In genomic region chr10:60443078-60443477, GRCm38 (mm10) we compare ENCODE assay signal across 15 mouse cellular contexts. TPM values are rescaled to one million over a fixed set of nuclear protein-coding genes. Genes with fewer than 3 reads are reported as not detected.
A peak's percentile ranks its signal among the peaks of the same experiment; 100 is the strongest.
DNase-seq lines count a peak whose midpoint lies in the region; ATAC-seq and TF ChIP-seq lines count a peak whose summit lies in the region.
"Had no signal": no experiment of that assay in that cellular context is flagged by ENCODE, and none has a peak within 500 bp of the region (broad histone marks: within the 10 kb centered on the region; RNA-seq: fewer than 3 reads in every experiment).

No protein-coding gene starts in this region.

- TF ChIP-seq POLR2A in bone marrow macrophage, adult 2 months (IDR thresholded peaks at IDR 0.05; ENCODE audit: borderline replicate concordance, low read depth, low read length): no peak

- no peak overlapping the region for H3K4me3 ChIP-seq in left cerebral cortex, adult 2 months
- H3K4me3 ChIP-seq in bone marrow macrophage, adult 2 months (ENCODE audit: insufficient read depth, low read length): no peak overlapping the region
- H3K4me3 ChIP-seq: forebrain, embryonic 10.5 days; heart, embryonic 13.5 days; hindbrain, embryonic 15.5 days had no signal

- TF ChIP-seq CTCF in left cerebral cortex, adult 2 months (IDR thresholded peaks at IDR 0.05): peak; percentile 18; the same call in 1 of the 2 replicates
- TF ChIP-seq CTCF in bone marrow macrophage, adult 2 months (IDR thresholded peaks at IDR 0.05; ENCODE audit: low read depth, low read length): peak; percentile 68

- no peak overlapping the region for H3K27ac ChIP-seq in left cerebral cortex, adult 2 months
- H3K27ac ChIP-seq in bone marrow macrophage, adult 2 months (ENCODE audit: insufficient read depth, low read depth, low read length): no peak overlapping the region
- H3K27ac ChIP-seq: forebrain, embryonic 10.5 days; heart, embryonic 13.5 days; hindbrain, embryonic 15.5 days had no signal

- H3K4me1 ChIP-seq in bone marrow macrophage, adult 2 months (ENCODE audit: control insufficient read depth, insufficient read depth, low read length): no peaks in the 10 kb centered on the region
- H3K4me1 ChIP-seq: forebrain, embryonic 10.5 days; heart, embryonic 13.5 days; hindbrain, embryonic 15.5 days had no signal

- DNase-seq in left cerebral cortex, adult 2 months (ENCODE audit: extremely low spot score in 1 of 2, low spot score in 2 of 2): no peak
- no peak for DNase-seq in left cerebral cortex, postnatal 25 days (ENCODE audit: low spot score in 2 of 2)
- DNase-seq in thymus, postnatal 14 days: peak; percentile 38
- DNase-seq in thymus, postnatal 4 days: no peak
- DNase-seq in thymus, postnatal 25 days: peak; percentile 15
- DNase-seq in adipocyte (ENCODE audit: low spot score): no peak
- DNase-seq: gastrocnemius, postnatal 10 days; kidney, postnatal 25 days had no signal

- ATAC-seq in megakaryocyte-erythroid progenitor cell, adult 5-6 weeks (replicated peaks; ENCODE audit: low FRiP score, low TSS enrichment, poor library complexity, severe bottlenecking): no peak
- ATAC-seq: midbrain, embryonic 16.5 days had no signal

- intact Hi-C loops in left cerebral cortex, adult 2 months (cut with DNase I): no loop called here
- intact Hi-C loops in left cerebral cortex, postnatal 25 days (cut with DNase I): no loop called here

RNA-seq across cellular contexts. Expression of gene Gm17455, which starts 43.6 kb away (rescaled TPM):
- not detected for total RNA-seq in left cerebral cortex, adult 2 months (2021)
- total RNA-seq in left cerebral cortex, postnatal 25 days (2021): 1 to 10 TPM in 1 of 2 experiments, under 1 TPM in 1; 0.44 to 1.3 TPM
- not detected in 2 replicates for polyA plus RNA-seq in bone marrow macrophage, adult 2 months (2012; ENCODE audit: insufficient read depth, insufficient read length, missing spikeins)
- not detected in 2 replicates for total RNA-seq in megakaryocyte-erythroid progenitor cell, adult 5-6 weeks (2014; fragmentation: Nextera tagmentation)
- total RNA-seq in megakaryocyte-erythroid progenitor cell, adult 5-6 weeks (2017): not detected in 2 replicates
- total RNA-seq: gastrocnemius, postnatal 10 days had no signal
- polyA plus RNA-seq: liver, embryonic 16.5 days had no signal

Comparison
In these comparisons a context has a peak if more than half of its experiments do, and no peak if none do; other contexts are left out.
1. DNase-seq: peak in thymus, postnatal 14 days (single experiment) and thymus, postnatal 25 days (single experiment); none in left cerebral cortex, adult 2 months (0 of 2), left cerebral cortex, postnatal 25 days (0 of 2), thymus, postnatal 4 days (single experiment) and adipocyte (single experiment).